Mouse (Mus musculus) cerebellum, adult 2 months (tissue): ENCODE measurements at regions not wholly inside any gene's neighbourhood (a gene's known extent, or its start where the extent isn't known, plus 50 kb on each side); places are given as distances from the start of the nearest gene placed in this dataset.

ENCODE experiments used
- CTCF ChIP-seq: fragments of 200-500 bp; IDR thresholded peaks from 2 replicates; pipeline ENCODE4 v1.5.1; 2011; ENCODE audit warnings: low read depth, mild to moderate bottlenecking, control low read depth, low read length, moderate library complexity, borderline replicate concordance; ENCODE audit not compliant: insufficient read depth
- POLR2A ChIP-seq: fragments of 200-500 bp; IDR thresholded peaks from 2 replicates; pipeline ENCODE4 v1.6.1; 2011; ENCODE audit warnings: low read length, control low read depth, borderline replicate concordance; ENCODE audit not compliant: insufficient read depth

DNA sequence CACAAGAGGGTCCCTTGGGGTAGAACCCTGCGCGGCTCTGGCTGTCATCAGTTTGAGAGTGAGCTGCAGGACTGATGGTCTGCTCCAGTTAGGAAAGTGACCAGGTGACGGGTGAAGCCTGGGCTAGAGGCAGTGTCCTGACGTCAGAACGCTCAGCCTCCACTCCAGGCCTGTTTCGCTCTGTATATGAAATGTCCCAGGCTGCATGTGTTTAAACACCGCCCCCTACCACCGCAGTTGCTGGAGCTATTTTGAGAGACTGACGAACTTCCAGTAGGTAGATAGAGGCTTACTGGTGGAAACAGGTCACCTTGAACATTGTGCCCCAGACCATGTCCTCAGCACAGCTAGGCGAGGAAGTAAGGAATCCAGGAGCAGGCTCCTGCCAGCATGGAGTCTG is 54.2 kb upstream of the Plcz1 start:
- TF ChIP-seq CTCF (no peak), POLR2A (no peak)
